Mouse (Mus musculus): Measurements from ENCODE around the gene Olfr1123.

GRCm38 (mm10) chr2:87437731-87438130 lies 21.3 kb downstream of the Olfr1123 start:
- TF ChIP-seq CTCF (IDR thresholded peaks at IDR 0.05; ENCODE audit: insufficient read depth, low read depth, low read length) (no peak), POLR2A (IDR thresholded peaks at IDR 0.05; ENCODE audit: insufficient read depth, low read depth, low read length) (no peak)
